Comparison of ENCODE assay signal across 9 mouse cellular contexts in the genomic region with DNA sequence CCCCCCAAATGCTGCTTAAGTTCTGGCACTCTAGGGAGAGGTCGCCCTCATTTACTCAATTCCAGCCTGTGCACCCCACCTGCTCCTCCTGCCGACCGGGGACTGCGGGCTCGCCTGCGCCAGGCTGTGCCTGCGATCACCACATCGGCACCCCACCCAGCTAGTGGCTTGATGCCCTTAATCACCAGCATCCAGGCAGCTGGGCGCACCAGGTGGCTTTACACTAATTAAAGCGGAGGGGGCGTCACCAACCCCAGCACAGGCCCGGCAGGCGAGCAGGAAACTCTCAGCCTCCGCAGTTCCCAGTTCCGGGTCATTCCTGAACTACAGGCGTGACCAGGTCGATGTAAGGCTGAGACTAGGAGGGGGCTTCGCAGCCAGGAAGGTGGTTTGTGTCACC.
DNase-seq lines count a peak whose midpoint lies in the region; ATAC-seq and TF ChIP-seq lines count a peak whose summit lies in the region.
"Had no signal": no experiment of that assay in that cellular context is flagged by ENCODE, and none has a peak within 500 bp of the region (broad histone marks: within the 10 kb centered on the region; RNA-seq: fewer than 3 reads in every experiment).

No protein-coding gene starts in this region.

- H3K4me3 ChIP-seq in kidney, postnatal 0 days (replicated peaks; ENCODE audit: low read depth, low read length), result no peak overlapping the region
- H3K4me3 ChIP-seq in forebrain, embryonic 15.5 days, result 0 out of 2 replicates have a peak overlapping the region, but pooled peaks have one; percentile 8
- peak overlapping the region; percentile 13 for H3K4me3 ChIP-seq in limb, embryonic 14.5 days (replicated peaks; ENCODE audit: low read length)
- H3K4me3 ChIP-seq: erythroblast, embryonic 14.5 days had no signal

- ATAC-seq in kidney, postnatal 0 days (replicated peaks; ENCODE audit: low FRiP score, low read depth), result peak; percentile 29; the same call in 1 of the 2 replicates
- ATAC-seq in forebrain, embryonic 15.5 days (replicated peaks), result no peak
- ATAC-seq in limb, embryonic 14.5 days (ENCODE audit: low FRiP score, low read depth), result no peak

- no peak overlapping the region for H3K27ac ChIP-seq in kidney, postnatal 0 days
- H3K27ac ChIP-seq in forebrain, embryonic 15.5 days (replicated peaks), result no peak overlapping the region
- no peak overlapping the region for H3K27ac ChIP-seq in limb, embryonic 14.5 days (replicated peaks; ENCODE audit: low read depth, low read length)

- 1% methylated on average over 18 of the region's 18 CpGs for WGBS in kidney, postnatal 0 days
- WGBS in forebrain, embryonic 15.5 days, result 1% methylated on average over 18 of the region's 18 CpGs
- 0% methylated on average over 18 of the region's 18 CpGs for WGBS in limb, embryonic 14.5 days

- H3K9ac ChIP-seq in kidney, postnatal 0 days (ENCODE audit: low read depth, low read length), result no peak overlapping the region
- H3K9ac ChIP-seq in forebrain, embryonic 15.5 days (replicated peaks), result no peak overlapping the region; the same call in 1 of the 2 replicates
- H3K9ac ChIP-seq in limb, embryonic 14.5 days (ENCODE audit: low read depth, low read length, severe bottlenecking), result 0 out of 2 replicates have a peak overlapping the region, but pooled peaks have one; percentile 31

- no peaks in the 10 kb centered on the region for H3K9me3 ChIP-seq in kidney, postnatal 0 days (replicated peaks; ENCODE audit: low read length)
- no peaks in the 10 kb centered on the region for H3K9me3 ChIP-seq in forebrain, embryonic 15.5 days
- no peaks in the 10 kb centered on the region for H3K9me3 ChIP-seq in limb, embryonic 14.5 days (ENCODE audit: control insufficient read depth, low read length)

- peak; percentile 46 for DNase-seq in kidney, postnatal 0 days (ENCODE audit: low spot score)
- no peak for DNase-seq in kidney, adult 11 months
- no peak for DNase-seq in limb, embryonic 14.5 days (ENCODE audit: low spot score)
- DNase-seq in retina, postnatal 1 day, result peak; percentile 74
- DNase-seq in B cell, adult 2 months, result no peak
- DNase-seq in Muller cell, postnatal 12 days (ENCODE audit: inconsistent ontology term), result no peak
- no peak for DNase-seq in layer of hippocampus, adult 9-11 months

- no peaks in the 10 kb centered on the region for H3K36me3 ChIP-seq in kidney, postnatal 0 days (ENCODE audit: insufficient read depth, low read length)
- H3K36me3 ChIP-seq in forebrain, embryonic 15.5 days, result no peaks in the 10 kb centered on the region
- H3K36me3 ChIP-seq in limb, embryonic 14.5 days (ENCODE audit: control insufficient read depth, insufficient read depth, low read length), result no peaks in the 10 kb centered on the region

- 0 out of 2 replicates have a peak, but pooled peaks cover 9% of the 10 kb centered on the region for H3K27me3 ChIP-seq in kidney, postnatal 0 days (ENCODE audit: insufficient read depth, low read length)
- H3K27me3 ChIP-seq in forebrain, embryonic 15.5 days, result peaks cover 46% of the 10 kb centered on the region
- peaks cover 38% of the 10 kb centered on the region for H3K27me3 ChIP-seq in limb, embryonic 14.5 days (ENCODE audit: control insufficient read depth, insufficient read depth, low read length)

- peak overlapping the region; percentile 30 for H3K4me2 ChIP-seq in kidney, postnatal 0 days (ENCODE audit: low read length)
- H3K4me2 ChIP-seq in forebrain, embryonic 15.5 days (replicated peaks), result peak overlapping the region; percentile 29
- peak overlapping the region; percentile 23 for H3K4me2 ChIP-seq in limb, embryonic 14.5 days (replicated peaks; ENCODE audit: low read depth, low read length, severe bottlenecking)

- peak; percentile 6; the same call in 1 of the 2 replicates for TF ChIP-seq CTCF in kidney, postnatal 0 days (IDR thresholded peaks at IDR 0.05; ENCODE audit: low read depth)

- no peak for TF ChIP-seq POLR2A in limb, embryonic 14.5 days (IDR thresholded peaks at IDR 0.05; ENCODE audit: borderline replicate concordance, extremely low read depth, insufficient read depth, insufficient read length)

- H3K4me1 ChIP-seq in kidney, postnatal 0 days (replicated peaks; ENCODE audit: insufficient read depth, low read length), result peaks cover 10% of the 10 kb centered on the region; the same call in 1 of the 2 replicates
- peaks cover 8% of the 10 kb centered on the region for H3K4me1 ChIP-seq in forebrain, embryonic 15.5 days
- no peaks in the 10 kb centered on the region for H3K4me1 ChIP-seq in limb, embryonic 14.5 days (ENCODE audit: control insufficient read depth, insufficient read depth, low read length)

Comparison
In these comparisons a context has a peak if more than half of its experiments do, and no peak if none do; other contexts are left out.
1. DNase-seq: peak in kidney, postnatal 0 days (single experiment) and retina, postnatal 1 day (single experiment); none in kidney, adult 11 months (single experiment), limb, embryonic 14.5 days (single experiment), B cell, adult 2 months (0 of 2), Muller cell, postnatal 12 days (single experiment) and layer of hippocampus, adult 9-11 months (single experiment).
2. Peak in every context shown above with its lines, with median percentiles within 50 percentile points of each other: H3K4me2 ChIP-seq.